Mouse (Mus musculus): Measurements from ENCODE around the gene Banf1. TPM values are rescaled to one million over a fixed set of nuclear protein-coding genes. Genes with fewer than 3 reads are reported as not detected.

The Banf1 gene
- polyA plus RNA-seq, 1 experiment: 120 TPM

GRCm38 (mm10) chr19:5390416-5390815, 23.4 kb upstream of the Banf1 start:
- Histone ChIP-seq H3K4me3 (ENCODE audit: control insufficient read depth, low read depth, low read length) (peak overlapping the region; percentile 86), H3K27ac (ENCODE audit: control insufficient read depth, insufficient read depth, low read depth, low read length) (peak overlapping the region; percentile 92), H3K27me3 (ENCODE audit: control insufficient read depth, insufficient read depth, low read length) (no peaks in the 10 kb centered on the region), H3K36me3 (ENCODE audit: control insufficient read depth, insufficient read depth, low read length) (no peaks in the 10 kb centered on the region; the same call in 1 of the 2 replicates), H3K4me1 (ENCODE audit: control insufficient read depth, insufficient read depth, low read length) (peaks cover 10% of the 10 kb centered on the region)
- TF ChIP-seq CTCF (IDR thresholded peaks at IDR 0.05; ENCODE audit: control insufficient read depth, insufficient read depth, insufficient replicate concordance, low read depth, low read length): no peak
- no peak for TF ChIP-seq POLR2A (IDR thresholded peaks at IDR 0.05; ENCODE audit: control insufficient read depth, low read depth, low read length)

- Histone ChIP-seq H3K4me3 (ENCODE audit: control insufficient read depth, low read depth, low read length) (peak overlapping the region; percentile 86), H3K4me1 (ENCODE audit: control insufficient read depth, insufficient read depth, low read length) (peaks cover 10% of the 10 kb centered on the region), H3K27ac (ENCODE audit: control insufficient read depth, insufficient read depth, low read depth, low read length) (peak overlapping the region; percentile 92), H3K36me3 (ENCODE audit: control insufficient read depth, insufficient read depth, low read length) (no peaks in the 10 kb centered on the region; the same call in 1 of the 2 replicates), H3K27me3 (ENCODE audit: control insufficient read depth, insufficient read depth, low read length) (no peaks in the 10 kb centered on the region)
- no peak for TF ChIP-seq POLR2A (IDR thresholded peaks at IDR 0.05; ENCODE audit: control insufficient read depth, low read depth, low read length)
- no peak for TF ChIP-seq CTCF (IDR thresholded peaks at IDR 0.05; ENCODE audit: control insufficient read depth, insufficient read depth, insufficient replicate concordance, low read depth, low read length)
Measured at GRCm38 (mm10) chr19:5389647-5390046, 22.7 kb upstream of the Banf1 start.

GRCm38 (mm10) chr19:5388588-5389242, 21.7 kb upstream of the Banf1 start, which contains the start of gene Sart1:
Gene Sart1 (minus strand): TSS chr19:5388703.
- Histone ChIP-seq H3K36me3 (ENCODE audit: control insufficient read depth, insufficient read depth, low read length) (peaks cover 1% of the 10 kb centered on the region; the same call in 1 of the 2 replicates), H3K27ac (ENCODE audit: control insufficient read depth, insufficient read depth, low read depth, low read length) (peak within 1 kb of the TSS; percentile 92), H3K4me1 (ENCODE audit: control insufficient read depth, insufficient read depth, low read length) (peaks cover 10% of the 10 kb centered on the region), H3K27me3 (ENCODE audit: control insufficient read depth, insufficient read depth, low read length) (no peaks in the 10 kb centered on the region), H3K4me3 (ENCODE audit: control insufficient read depth, low read depth, low read length) (peak within 1 kb of the TSS; percentile 86)
- TF ChIP-seq CTCF (IDR thresholded peaks at IDR 0.05; ENCODE audit: control insufficient read depth, insufficient read depth, insufficient replicate concordance, low read depth, low read length) (no peak), POLR2A (IDR thresholded peaks at IDR 0.05; ENCODE audit: control insufficient read depth, low read depth, low read length) (peak; percentile 93)

GRCm38 (mm10) chr19:5388011-5388441, 21.1 kb upstream of the Banf1 start:
- H3K27ac ChIP-seq (ENCODE audit: control insufficient read depth, insufficient read depth, low read depth, low read length): peak overlapping the region; percentile 87
- H3K36me3 ChIP-seq (ENCODE audit: control insufficient read depth, insufficient read depth, low read length): peaks cover 4% of the 10 kb centered on the region
- H3K4me1 ChIP-seq (ENCODE audit: control insufficient read depth, insufficient read depth, low read length): peaks cover 10% of the 10 kb centered on the region
- peak overlapping the region; percentile 86 for H3K4me3 ChIP-seq (ENCODE audit: control insufficient read depth, low read depth, low read length)
- no peak for TF ChIP-seq CTCF (IDR thresholded peaks at IDR 0.05; ENCODE audit: control insufficient read depth, insufficient read depth, insufficient replicate concordance, low read depth, low read length)
- no peak for TF ChIP-seq POLR2A (IDR thresholded peaks at IDR 0.05; ENCODE audit: control insufficient read depth, low read depth, low read length)
- no peaks in the 10 kb centered on the region for H3K27me3 ChIP-seq (ENCODE audit: control insufficient read depth, insufficient read depth, low read length)

- peaks cover 6% of the 10 kb centered on the region for H3K36me3 ChIP-seq (ENCODE audit: control insufficient read depth, insufficient read depth, low read length)
- peaks cover 5% of the 10 kb centered on the region for H3K4me1 ChIP-seq (ENCODE audit: control insufficient read depth, insufficient read depth, low read length)
- H3K4me3 ChIP-seq (ENCODE audit: control insufficient read depth, low read depth, low read length): no peak overlapping the region
- no peaks in the 10 kb centered on the region for H3K27me3 ChIP-seq (ENCODE audit: control insufficient read depth, insufficient read depth, low read length)
- TF ChIP-seq POLR2A (IDR thresholded peaks at IDR 0.05; ENCODE audit: control insufficient read depth, low read depth, low read length) (no peak), CTCF (IDR thresholded peaks at IDR 0.05; ENCODE audit: control insufficient read depth, insufficient read depth, insufficient replicate concordance, low read depth, low read length) (no peak)
- H3K27ac ChIP-seq (ENCODE audit: control insufficient read depth, insufficient read depth, low read depth, low read length): no peak overlapping the region
Measured at GRCm38 (mm10) chr19:5384715-5385114, 17.7 kb upstream of the Banf1 start.

- H3K27ac ChIP-seq (ENCODE audit: control insufficient read depth, insufficient read depth, low read depth, low read length): no peak overlapping the region
- H3K4me1 ChIP-seq (ENCODE audit: control insufficient read depth, insufficient read depth, low read length): no peaks in the 10 kb centered on the region; the same call in none of the 2 replicates
- peaks cover 6% of the 10 kb centered on the region for H3K36me3 ChIP-seq (ENCODE audit: control insufficient read depth, insufficient read depth, low read length)
- TF ChIP-seq POLR2A (IDR thresholded peaks at IDR 0.05; ENCODE audit: control insufficient read depth, low read depth, low read length) (no peak), CTCF (IDR thresholded peaks at IDR 0.05; ENCODE audit: control insufficient read depth, insufficient read depth, insufficient replicate concordance, low read depth, low read length) (no peak)
- no peak overlapping the region for H3K4me3 ChIP-seq (ENCODE audit: control insufficient read depth, low read depth, low read length)
- H3K27me3 ChIP-seq (ENCODE audit: control insufficient read depth, insufficient read depth, low read length): no peaks in the 10 kb centered on the region
Measured at GRCm38 (mm10) chr19:5383326-5383725, 16.4 kb upstream of the Banf1 start.

GRCm38 (mm10) chr19:5377446-5377845, 10.5 kb upstream of the Banf1 start:
- Histone ChIP-seq H3K4me1 (ENCODE audit: control insufficient read depth, insufficient read depth, low read length) (no peaks in the 10 kb centered on the region; the same call in 1 of the 2 replicates), H3K4me3 (ENCODE audit: control insufficient read depth, low read depth, low read length) (no peak overlapping the region), H3K36me3 (ENCODE audit: control insufficient read depth, insufficient read depth, low read length) (peaks cover 2% of the 10 kb centered on the region; the same call in 1 of the 2 replicates), H3K27me3 (ENCODE audit: control insufficient read depth, insufficient read depth, low read length) (no peaks in the 10 kb centered on the region), H3K27ac (ENCODE audit: control insufficient read depth, insufficient read depth, low read depth, low read length) (no peak overlapping the region)
- TF ChIP-seq POLR2A (IDR thresholded peaks at IDR 0.05; ENCODE audit: control insufficient read depth, low read depth, low read length) (no peak), CTCF (IDR thresholded peaks at IDR 0.05; ENCODE audit: control insufficient read depth, insufficient read depth, insufficient replicate concordance, low read depth, low read length) (no peak)

All from testis, adult 2 months (tissue).